Comparison of ENCODE assay signal across 22 mouse cellular contexts in the genomic region with DNA sequence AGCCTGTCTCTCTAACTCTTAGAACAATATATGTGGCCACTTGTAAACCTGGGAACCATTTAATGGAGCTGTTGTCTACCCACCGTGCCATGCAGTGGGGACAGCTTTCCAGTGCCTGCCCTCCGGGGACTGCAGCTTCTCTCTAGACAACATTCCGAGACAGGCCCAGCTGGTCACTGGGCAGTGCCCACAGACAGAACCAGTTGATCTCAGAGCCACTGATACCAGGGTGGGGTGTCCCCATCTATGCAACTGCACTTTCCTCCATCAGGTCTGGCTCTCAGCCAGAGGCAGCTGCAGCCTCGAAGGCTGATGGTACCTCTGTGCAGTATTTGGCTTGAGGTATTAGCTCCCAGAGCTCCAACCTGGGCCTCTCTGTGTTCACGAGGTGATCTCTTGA. TPM values are rescaled to one million over a fixed set of nuclear protein-coding genes. Genes with fewer than 3 reads are reported as not detected.
DNase-seq lines count a peak whose midpoint lies in the region; ATAC-seq and TF ChIP-seq lines count a peak whose summit lies in the region.
"Had no signal": no experiment of that assay in that cellular context is flagged by ENCODE, and none has a peak within 500 bp of the region (broad histone marks: within the 10 kb centered on the region; RNA-seq: fewer than 3 reads in every experiment).

No protein-coding gene starts in this region.

- WGBS in forebrain, embryonic 13.5 days, result 53% methylated on average over 5 of the region's 5 CpGs
- 57% methylated on average over 5 of the region's 5 CpGs for WGBS in forebrain, postnatal 0 days
- 36% methylated on average over 5 of the region's 5 CpGs for WGBS in kidney, postnatal 0 days
- WGBS in midbrain, embryonic 14.5 days, result 55% methylated on average over 5 of the region's 5 CpGs
- WGBS in midbrain, embryonic 11.5 days, result 72% methylated on average over 5 of the region's 5 CpGs

- no peaks in the 10 kb centered on the region for H3K36me3 ChIP-seq in forebrain, embryonic 13.5 days (ENCODE audit: poor library complexity, severe bottlenecking)
- no peaks in the 10 kb centered on the region for H3K36me3 ChIP-seq in forebrain, postnatal 0 days (ENCODE audit: insufficient read depth)
- no peaks in the 10 kb centered on the region for H3K36me3 ChIP-seq in kidney, postnatal 0 days (ENCODE audit: insufficient read depth, low read length)
- H3K36me3 ChIP-seq in midbrain, embryonic 14.5 days (ENCODE audit: control insufficient read depth, insufficient read depth, low read length), result no peaks in the 10 kb centered on the region
- no peaks in the 10 kb centered on the region for H3K36me3 ChIP-seq in midbrain, embryonic 11.5 days (ENCODE audit: control insufficient read depth, insufficient read depth, low read length)
- H3K36me3 ChIP-seq: G1E; heart, embryonic 13.5 days; midbrain, embryonic 12.5 days had no signal

- no peak overlapping the region for H3K4me3 ChIP-seq in forebrain, embryonic 13.5 days
- no peak overlapping the region for H3K4me3 ChIP-seq in forebrain, postnatal 0 days (ENCODE audit: low read depth, low read length)
- no peak overlapping the region for H3K4me3 ChIP-seq in kidney, postnatal 0 days (replicated peaks; ENCODE audit: low read depth, low read length)
- no peak overlapping the region for H3K4me3 ChIP-seq in midbrain, embryonic 14.5 days (replicated peaks; ENCODE audit: low read depth, low read length)
- H3K4me3 ChIP-seq in midbrain, embryonic 11.5 days (ENCODE audit: low read depth, low read length), result no peak overlapping the region
- H3K4me3 ChIP-seq: heart, embryonic 13.5 days; midbrain, embryonic 12.5 days had no signal

- H3K4me1 ChIP-seq in forebrain, embryonic 13.5 days, result 0 out of 2 replicates have a peak, but pooled peaks cover 2% of the 10 kb centered on the region
- no peaks in the 10 kb centered on the region for H3K4me1 ChIP-seq in forebrain, postnatal 0 days (ENCODE audit: insufficient read depth)
- peaks cover 8% of the 10 kb centered on the region; the same call in 1 of the 2 replicates for H3K4me1 ChIP-seq in kidney, postnatal 0 days (replicated peaks; ENCODE audit: insufficient read depth, low read length)
- H3K4me1 ChIP-seq in midbrain, embryonic 14.5 days (ENCODE audit: control insufficient read depth, insufficient read depth, low read length), result no peaks in the 10 kb centered on the region
- no peaks in the 10 kb centered on the region for H3K4me1 ChIP-seq in midbrain, embryonic 11.5 days (ENCODE audit: control insufficient read depth, insufficient read depth, low read length)
- H3K4me1 ChIP-seq: midbrain, embryonic 12.5 days had no signal

- no peaks in the 10 kb centered on the region for H3K9me3 ChIP-seq in forebrain, embryonic 13.5 days (replicated peaks)
- no peaks in the 10 kb centered on the region for H3K9me3 ChIP-seq in forebrain, postnatal 0 days (ENCODE audit: low read length)
- H3K9me3 ChIP-seq in kidney, postnatal 0 days (replicated peaks; ENCODE audit: low read length), result no peaks in the 10 kb centered on the region
- H3K9me3 ChIP-seq in midbrain, embryonic 14.5 days (ENCODE audit: control insufficient read depth, low read length), result no peaks in the 10 kb centered on the region
- H3K9me3 ChIP-seq in midbrain, embryonic 11.5 days (ENCODE audit: control insufficient read depth, low read length), result no peaks in the 10 kb centered on the region
- H3K9me3 ChIP-seq: G1E; midbrain, embryonic 12.5 days had no signal

- no peak for ATAC-seq in forebrain, embryonic 13.5 days
- no peak for ATAC-seq in forebrain, postnatal 0 days
- ATAC-seq in kidney, postnatal 0 days (replicated peaks; ENCODE audit: low FRiP score, low read depth), result peak; percentile 55; the same call in 1 of the 2 replicates
- no peak for ATAC-seq in midbrain, embryonic 14.5 days (ENCODE audit: low FRiP score, low TSS enrichment)
- ATAC-seq in midbrain, embryonic 11.5 days (ENCODE audit: low FRiP score), result no peak

- no peak overlapping the region for H3K27ac ChIP-seq in forebrain, embryonic 13.5 days
- H3K27ac ChIP-seq in forebrain, postnatal 0 days (ENCODE audit: low read depth, low read length), result no peak overlapping the region
- 0 out of 2 replicates have a peak overlapping the region, but pooled peaks have one; percentile 21 for H3K27ac ChIP-seq in kidney, postnatal 0 days
- H3K27ac ChIP-seq in midbrain, embryonic 14.5 days (replicated peaks; ENCODE audit: low read depth, low read length), result no peak overlapping the region
- no peak overlapping the region for H3K27ac ChIP-seq in midbrain, embryonic 11.5 days (ENCODE audit: low read depth, low read length)
- H3K27ac ChIP-seq: heart, embryonic 13.5 days; macrophage; midbrain, embryonic 12.5 days had no signal

- no peaks in the 10 kb centered on the region for H3K27me3 ChIP-seq in forebrain, embryonic 13.5 days
- no peaks in the 10 kb centered on the region for H3K27me3 ChIP-seq in forebrain, postnatal 0 days (ENCODE audit: insufficient read depth, low read length)
- no peaks in the 10 kb centered on the region for H3K27me3 ChIP-seq in kidney, postnatal 0 days (ENCODE audit: insufficient read depth, low read length)
- H3K27me3 ChIP-seq in midbrain, embryonic 14.5 days (ENCODE audit: control insufficient read depth, insufficient read depth, low read length), result no peaks in the 10 kb centered on the region
- H3K27me3 ChIP-seq in midbrain, embryonic 11.5 days (ENCODE audit: control insufficient read depth, insufficient read depth, low read length), result no peaks in the 10 kb centered on the region
- H3K27me3 ChIP-seq: midbrain, embryonic 12.5 days had no signal

- H3K9ac ChIP-seq in forebrain, embryonic 13.5 days, result 0 out of 2 replicates have a peak overlapping the region, but pooled peaks have one; percentile 5
- no peak overlapping the region for H3K9ac ChIP-seq in forebrain, postnatal 0 days
- H3K9ac ChIP-seq in kidney, postnatal 0 days (ENCODE audit: low read depth, low read length), result no peak overlapping the region
- H3K9ac ChIP-seq in midbrain, embryonic 14.5 days (replicated peaks; ENCODE audit: low read length), result no peak overlapping the region
- H3K9ac ChIP-seq in midbrain, embryonic 11.5 days (ENCODE audit: low read length), result no peak overlapping the region
- H3K9ac ChIP-seq: heart, embryonic 13.5 days; midbrain, embryonic 12.5 days had no signal

- TF ChIP-seq CTCF in forebrain, postnatal 0 days (IDR thresholded peaks at IDR 0.05; ENCODE audit: low read depth), result no peak
- TF ChIP-seq CTCF in kidney, postnatal 0 days (IDR thresholded peaks at IDR 0.05; ENCODE audit: low read depth), result no peak

- H3K4me2 ChIP-seq in forebrain, embryonic 13.5 days, result no peak overlapping the region
- no peak overlapping the region for H3K4me2 ChIP-seq in forebrain, postnatal 0 days (ENCODE audit: low read depth)
- H3K4me2 ChIP-seq in kidney, postnatal 0 days (ENCODE audit: low read length), result no peak overlapping the region
- H3K4me2 ChIP-seq in midbrain, embryonic 14.5 days (ENCODE audit: low read length), result no peak overlapping the region
- no peak overlapping the region for H3K4me2 ChIP-seq in midbrain, embryonic 11.5 days
- H3K4me2 ChIP-seq: heart, embryonic 13.5 days; liver, embryonic 11.5 days; midbrain, embryonic 12.5 days had no signal

- DNase-seq in forebrain, postnatal 0 days, result no peak
- peak; percentile 36 for DNase-seq in kidney, postnatal 0 days (ENCODE audit: low spot score)
- DNase-seq in kidney, adult 8-10 months, result no peak
- peak; percentile 13 for DNase-seq in midbrain, embryonic 14.5 days
- DNase-seq in midbrain, embryonic 11.5 days (ENCODE audit: low spot score, missing footprints), result no peak
- peak; percentile 16 for DNase-seq in MN1 (ENCODE audit: low spot score)
- DNase-seq in left cerebral cortex, adult 9 months (ENCODE audit: low spot score in 2 of 2), result no peak
- DNase-seq: adrenal gland, postnatal 36 days; cerebellum, adult 18-20 months; cerebellum, postnatal 36 days; heart, adult 11 months; heart, postnatal 36 days; kidney, postnatal 14 days; left cerebral cortex, postnatal 4 days; lung, adult 18-20 months; thymus, postnatal 25 days had no signal

RNA-seq across cellular contexts. Expression of a gene that starts 27.0 kb away (rescaled TPM):
- polyA plus RNA-seq in forebrain, embryonic 13.5 days (2015; fragmentation: Nextera tagmentation; extraction: Ambion mirVana), result 0.28 and 0.30 TPM in 2 replicates
- 4.5 and 6.1 TPM in 2 replicates for total RNA-seq in forebrain, postnatal 0 days (2014; rRNA removed)
- polyA plus RNA-seq in forebrain, postnatal 0 days (2015; fragmentation: Nextera tagmentation; extraction: Ambion mirVana), result 3.1 and 4.6 TPM in 2 replicates
- 17.5 and 26.5 TPM in 2 replicates for polyA plus RNA-seq in kidney, postnatal 0 days (2015; fragmentation: Nextera tagmentation; extraction: Ambion mirVana)
- polyA plus RNA-seq in midbrain, embryonic 14.5 days (2014; fragmentation: Nextera tagmentation; extraction: Ambion mirVana), result 0.94 and 1.4 TPM in 2 replicates
- polyA plus RNA-seq in midbrain, embryonic 11.5 days (2014; fragmentation: Nextera tagmentation; extraction: Ambion mirVana), result 1.0 and 1.4 TPM in 2 replicates
- polyA plus RNA-seq: G1E, macrophage had no signal

Comparison
In these comparisons a context has a peak if more than half of its experiments do, and no peak if none do; other contexts are left out.
1. DNase-seq: peak in kidney, postnatal 0 days (single experiment), midbrain, embryonic 14.5 days (single experiment) and MN1 (single experiment); none in forebrain, postnatal 0 days (single experiment), kidney, adult 8-10 months (0 of 2), midbrain, embryonic 11.5 days (single experiment) and left cerebral cortex, adult 9 months (0 of 2).